Mouse (Mus musculus) heart, postnatal 0 days (tissue): ENCODE results near the gene Bmpr1b. TPM values are rescaled to one million over a fixed set of nuclear protein-coding genes. Genes with fewer than 3 reads are reported as not detected.
A peak's percentile ranks its signal among the peaks of the same experiment; 100 is the strongest.

Experiments
- ATAC-seq: fragments of 200-750 bp; cut with Nextera tagmentation; 2 replicates; pipeline ENCODE4 v1.8.0; 2017; ENCODE audit warnings: low read depth, moderate number of reproducible peaks, moderate library complexity; ENCODE audit not compliant: insufficient read depth
- DNase-seq: peaks from one replicate; pipeline ENCODE4 v3.0.0-alpha.2; 2016; ENCODE audit warnings: low spot score
- H3K27ac ChIP-seq: fragments of 300-500 bp; sonication (generic); 2 replicates; pipeline ENCODE4 v1.5.1; 2014; ENCODE audit warnings: low read depth, mild to moderate bottlenecking
- H3K27me3 ChIP-seq: fragments of 300-500 bp; sonication (generic); 2 replicates; pipeline ENCODE4 v1.6.1; 2014; ENCODE audit warnings: low read length, mixed read lengths; ENCODE audit not compliant: control insufficient read depth, insufficient read depth
- H3K36me3 ChIP-seq: fragments of 300-500 bp; sonication (generic); replicated peaks from 2 replicates; pipeline ENCODE4 v1.6.1; 2014; ENCODE audit warnings: low read length, mixed read lengths; ENCODE audit not compliant: control insufficient read depth, insufficient read depth
- H3K4me1 ChIP-seq: fragments of 300-500 bp; sonication (generic); 2 replicates; pipeline ENCODE4 v1.6.1; 2014; ENCODE audit warnings: antibody characterized with exemption; ENCODE audit not compliant: control insufficient read depth, insufficient read depth
- H3K4me2 ChIP-seq: fragments of 300-500 bp; sonication (generic); 2 replicates; pipeline ENCODE4 v1.6.1; 2014; ENCODE audit warnings: low read depth, mild to moderate bottlenecking, low read length, moderate library complexity
- H3K4me3 ChIP-seq: fragments of 300-500 bp; sonication (generic); 2 replicates; pipeline ENCODE4 v1.5.1; 2014; ENCODE audit warnings: low read depth, low read length
- H3K9ac ChIP-seq: fragments of 300-500 bp; sonication (generic); replicated peaks from 2 replicates; pipeline ENCODE4 v1.6.1; 2014; ENCODE audit warnings: low read depth, low read length, mixed read lengths
- H3K9me3 ChIP-seq: fragments of 300-500 bp; sonication (generic); replicated peaks from 2 replicates; pipeline ENCODE4 v1.6.1; 2016; ENCODE audit warnings: low read length; ENCODE audit not compliant: control insufficient read depth
- CTCF ChIP-seq: IDR thresholded peaks from 2 replicates; pipeline ENCODE4 v1.5.1; 2016; ENCODE audit warnings: antibody characterized with exemption, control low read depth, low read depth
- EP300 ChIP-seq: IDR thresholded peaks from 2 replicates; pipeline ENCODE4 v1.6.1; 2016; ENCODE audit warnings: antibody characterized with exemption, low read depth
- WGBS: fragments of 180-500 bp; shearing (Covaris S2); extraction: QIAGEN DNeasy Blood & Tissue Kit; methylation state at CpG from one replicate; pipeline ENCODE4 v1.1.7; 2014; 5-methylcytosine and 5-hydroxymethylcytosine counted together
- polyA plus RNA-seq: library from polyadenylated mRNA; unstranded; fragments of >200 nt; fragmentation: Nextera tagmentation; extraction: Ambion mirVana; gene quantifications from 2 replicates; pipeline ENCODE4 v1.2.1, GENCODE M21; 2015
- total RNA-seq: library from RNA; depleted of rRNA; stranded (reverse); fragments of >200 nt; gene quantifications from 2 replicates; pipeline ENCODE4 v1.2.3, GENCODE M21; 2014; ENCODE audit warnings: low replicate concordance

The Bmpr1b gene
- total and polyA plus RNA-seq, 2 experiments from 2014 or later: 0.11 to 0.95 TPM

DNA sequence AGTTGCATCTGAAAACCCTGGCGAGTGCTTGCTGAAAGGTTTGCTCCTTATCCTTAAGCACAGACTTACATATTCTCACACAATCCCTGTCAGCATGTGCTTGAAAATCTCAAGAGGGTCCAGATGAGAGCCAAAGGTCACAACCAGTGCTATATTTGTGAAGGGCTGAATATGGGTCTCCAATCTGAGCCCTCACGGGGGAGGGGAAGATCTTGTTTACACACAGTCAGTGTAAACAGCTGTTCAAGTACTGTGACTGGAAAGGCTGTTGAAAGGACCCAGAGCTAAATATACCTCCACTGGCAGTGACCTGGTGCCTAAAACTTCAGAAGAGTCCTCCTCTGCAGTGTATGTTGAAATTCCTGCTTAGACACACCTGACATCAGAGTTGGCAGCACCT, 43.7 kb downstream of the Bmpr1b start:
- Histone ChIP-seq H3K9ac (no peak overlapping the region), H3K4me1 (peaks cover 6% of the 10 kb centered on the region; the same call in 1 of the 2 replicates), H3K4me3 (no peak overlapping the region), H3K9me3 (no peaks in the 10 kb centered on the region), H3K4me2 (no peak overlapping the region), H3K36me3 (no peaks in the 10 kb centered on the region), H3K27me3 (peaks cover 29% of the 10 kb centered on the region), H3K27ac (no peak overlapping the region)
- DNase-seq: peak; percentile 90
- ATAC-seq: peak; percentile 97
- 26% methylated on average over 2 of the region's 2 CpGs for WGBS
- no peak for TF ChIP-seq CTCF
- TF ChIP-seq EP300: peak; percentile 57; the same call in 1 of the 2 replicates

DNA sequence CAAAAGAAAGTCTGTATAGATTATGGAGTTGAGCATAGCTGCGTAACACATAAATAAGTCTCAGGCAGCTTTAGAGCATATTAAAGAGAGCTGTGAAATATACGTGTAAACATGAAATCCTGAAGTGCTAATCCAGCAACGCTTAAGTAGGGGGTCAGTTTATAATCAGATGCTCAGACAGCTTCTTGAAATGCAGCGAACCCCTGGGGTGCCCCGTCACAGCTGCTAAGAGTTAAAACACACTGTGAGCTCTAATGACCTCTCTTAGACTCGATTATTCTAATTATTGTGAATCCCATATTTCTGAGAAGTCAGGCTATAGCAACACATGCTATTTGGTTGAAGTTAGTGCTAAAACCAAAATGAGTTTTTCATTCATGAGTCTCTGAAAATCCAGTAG, 45.0 kb downstream of the Bmpr1b start:
- no peaks in the 10 kb centered on the region for H3K9me3 ChIP-seq
- no peak for TF ChIP-seq CTCF
- TF ChIP-seq EP300: no peak
- H3K9ac ChIP-seq: no peak overlapping the region
- 69% methylated on average over 6 of the region's 6 CpGs for WGBS
- ATAC-seq (no peak), DNase-seq (no peak)
- no peak overlapping the region for H3K4me2 ChIP-seq
- H3K36me3 ChIP-seq: no peaks in the 10 kb centered on the region
- H3K27me3 ChIP-seq: peaks cover 27% of the 10 kb centered on the region
- H3K4me3 ChIP-seq: no peak overlapping the region
- peaks cover 6% of the 10 kb centered on the region; the same call in 1 of the 2 replicates for H3K4me1 ChIP-seq
- no peak overlapping the region for H3K27ac ChIP-seq

DNA sequence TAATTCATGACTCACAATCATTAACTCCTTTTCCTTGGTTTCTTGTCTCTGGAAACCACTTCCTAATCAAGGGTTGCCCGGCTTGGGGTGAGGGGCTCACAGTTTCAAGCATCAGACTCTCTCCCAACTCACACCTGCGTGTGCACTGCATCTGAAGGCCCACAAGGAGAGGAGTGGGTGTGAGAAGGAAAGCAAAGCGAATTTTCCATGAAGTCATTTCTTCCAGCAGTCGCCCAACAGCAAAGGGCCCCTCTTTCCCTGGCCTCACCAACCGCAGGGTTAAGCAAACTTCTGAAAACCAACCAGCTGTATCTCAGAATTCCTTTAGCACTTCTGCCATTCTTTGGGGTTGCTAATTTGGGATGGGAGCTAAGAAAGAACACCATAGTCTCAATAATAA, 46.8 kb downstream of the Bmpr1b start:
- no peak overlapping the region for H3K9ac ChIP-seq
- H3K27me3 ChIP-seq: peaks cover 35% of the 10 kb centered on the region
- DNase-seq (no peak), ATAC-seq (no peak)
- H3K27ac ChIP-seq: no peak overlapping the region
- H3K4me1 ChIP-seq: peaks cover 6% of the 10 kb centered on the region; the same call in 1 of the 2 replicates
- H3K9me3 ChIP-seq: no peaks in the 10 kb centered on the region
- TF ChIP-seq EP300: no peak
- no peak for TF ChIP-seq CTCF
- H3K36me3 ChIP-seq: no peaks in the 10 kb centered on the region
- H3K4me2 ChIP-seq: no peak overlapping the region
- 71% methylated on average over 5 of the region's 5 CpGs for WGBS
- no peak overlapping the region for H3K4me3 ChIP-seq

DNA sequence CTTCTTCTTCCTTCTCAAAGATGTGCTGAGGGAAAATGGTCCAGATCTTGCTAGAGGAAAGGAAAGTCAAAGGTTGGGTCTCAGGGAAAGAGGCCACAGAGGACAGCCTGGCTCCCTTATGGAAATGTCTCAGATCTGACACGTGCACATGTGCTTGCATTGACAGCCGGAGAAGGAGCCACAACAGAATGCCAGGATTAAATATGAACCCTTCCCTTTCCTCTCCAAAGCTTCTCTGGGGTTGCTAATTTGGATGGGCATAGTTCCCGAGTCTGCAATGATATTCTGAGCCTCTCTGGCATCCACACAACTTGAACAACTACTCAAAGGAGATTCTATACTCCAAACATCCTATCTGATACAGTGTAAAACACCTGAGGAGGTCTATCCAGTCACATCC, 48.4 kb downstream of the Bmpr1b start:
- H3K9me3 ChIP-seq: no peaks in the 10 kb centered on the region
- TF ChIP-seq CTCF: no peak
- TF ChIP-seq EP300: no peak
- H3K4me2 ChIP-seq: no peak overlapping the region
- H3K27ac ChIP-seq: no peak overlapping the region
- H3K27me3 ChIP-seq: peaks cover 32% of the 10 kb centered on the region
- WGBS: 70% methylated on average over 3 of the region's 3 CpGs
- H3K4me3 ChIP-seq: no peak overlapping the region
- no peak overlapping the region for H3K9ac ChIP-seq
- DNase-seq (no peak), ATAC-seq (no peak)
- no peaks in the 10 kb centered on the region for H3K36me3 ChIP-seq
- peaks cover 6% of the 10 kb centered on the region; the same call in 1 of the 2 replicates for H3K4me1 ChIP-seq

DNA sequence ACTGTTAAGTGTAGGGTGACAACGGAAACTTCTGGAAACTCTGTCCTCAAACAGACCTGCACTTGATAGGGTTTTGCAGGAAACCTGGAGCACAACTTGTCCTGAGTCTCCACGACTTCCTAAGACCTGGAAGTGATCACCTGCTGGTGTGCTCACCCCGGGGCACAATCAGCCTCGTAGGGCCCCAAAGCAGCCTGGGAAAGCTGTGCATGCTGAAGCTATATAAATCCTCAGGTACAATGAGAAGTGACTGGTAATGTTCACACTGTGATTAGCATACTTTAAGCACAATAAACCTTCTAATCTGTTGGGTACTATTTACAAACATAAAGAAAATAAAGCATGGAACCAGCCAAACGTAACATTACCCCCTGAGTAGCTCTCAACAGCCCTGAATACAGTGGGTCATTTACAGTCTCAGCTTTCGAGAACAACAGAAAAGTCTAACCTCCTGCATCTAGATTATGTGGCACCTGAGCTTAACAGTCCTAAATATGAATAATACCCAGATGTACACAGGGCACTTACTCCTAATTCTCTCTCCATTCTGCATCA, 54.4 kb downstream of the Bmpr1b start:
- Histone ChIP-seq H3K4me2 (no peak overlapping the region), H3K27ac (no peak overlapping the region), H3K4me3 (no peak overlapping the region), H3K4me1 (no peaks in the 10 kb centered on the region), H3K9me3 (no peaks in the 10 kb centered on the region), H3K9ac (no peak overlapping the region), H3K36me3 (no peaks in the 10 kb centered on the region), H3K27me3 (peaks cover 29% of the 10 kb centered on the region)
- TF ChIP-seq CTCF (no peak), EP300 (no peak)
- WGBS: 62% methylated on average over 6 of the region's 6 CpGs
- no peak for ATAC-seq
- no peak for DNase-seq

DNA sequence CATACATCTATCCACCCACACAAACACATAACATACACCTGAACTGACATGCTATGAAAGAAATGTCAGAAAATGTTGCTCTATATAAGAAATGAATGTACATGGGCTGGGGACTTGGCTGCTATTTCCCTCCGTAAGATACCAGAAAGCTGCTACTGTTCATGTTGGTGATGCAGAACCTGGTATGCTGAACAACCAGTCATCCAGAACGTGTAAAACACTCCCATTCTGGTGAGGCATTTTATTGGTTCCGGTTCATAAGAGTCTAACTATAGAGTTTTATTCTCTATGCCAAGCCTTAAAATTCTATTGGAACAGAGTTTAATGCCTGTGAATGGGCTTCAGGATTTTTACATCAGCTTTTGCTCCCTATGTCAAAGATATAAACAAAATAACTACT, 55.0 kb downstream of the Bmpr1b start:
- Histone ChIP-seq H3K27ac (no peak overlapping the region), H3K9ac (no peak overlapping the region), H3K4me2 (no peak overlapping the region), H3K36me3 (no peaks in the 10 kb centered on the region), H3K4me3 (no peak overlapping the region), H3K9me3 (no peaks in the 10 kb centered on the region), H3K4me1 (no peaks in the 10 kb centered on the region), H3K27me3 (peaks cover 27% of the 10 kb centered on the region)
- DNase-seq (no peak), ATAC-seq (no peak)
- no peak for TF ChIP-seq CTCF
- no peak for TF ChIP-seq EP300
- WGBS: 81% methylated on average over 3 of the region's 3 CpGs
